Mouse (Mus musculus) telencephalon, adult 2 months (tissue): ENCODE results near the gene Rbm7.
"Not testable (repeated sequence)": the region's sequence is repeated elsewhere in the genome, so short reads cannot be mapped to it uniquely, and the experiment has no call there.

Experiments used
- DNase-seq: peaks from one replicate; pipeline ENCODE4 v3.0.0-alpha.2; 2011; ENCODE audit warnings: low read depth, low spot score

The Rbm7 gene

DNA sequence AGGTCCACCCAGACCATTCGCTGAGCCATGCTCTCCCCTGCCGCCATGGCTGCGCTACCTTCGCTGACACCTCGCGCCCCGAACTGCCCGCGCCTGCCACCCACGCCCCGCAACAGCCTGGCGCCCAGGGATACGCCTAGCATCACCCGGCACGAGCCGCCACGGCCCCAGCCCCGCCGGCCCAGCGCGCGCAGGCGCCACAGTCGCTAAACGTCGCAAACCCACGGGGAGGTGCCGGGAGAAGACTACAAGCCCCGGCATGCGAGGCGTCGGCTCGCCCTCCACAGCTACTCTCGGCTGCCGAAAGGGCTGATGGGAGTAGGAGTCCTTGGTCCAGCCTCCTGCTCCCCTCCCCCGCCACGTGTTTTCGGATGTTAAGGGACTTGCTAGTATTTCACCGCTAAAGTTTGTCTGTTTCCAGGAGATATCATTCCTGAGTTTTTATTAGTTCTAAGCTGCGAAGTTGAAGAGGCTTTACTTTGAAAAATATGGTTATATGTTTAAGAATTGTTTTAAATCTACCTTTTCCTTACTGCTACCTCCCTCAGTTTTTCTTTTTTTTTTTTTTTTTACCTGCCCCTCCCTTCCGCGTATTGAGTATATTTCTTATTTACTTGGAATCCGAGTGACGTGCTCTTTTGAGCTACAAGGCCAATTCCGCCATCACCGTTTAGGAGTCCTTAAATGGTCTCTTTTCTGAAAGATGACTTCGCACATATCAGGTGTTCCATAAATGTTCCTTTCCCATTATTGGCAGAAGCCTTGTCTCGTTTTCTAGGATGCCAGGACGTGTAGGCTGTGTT lies 14.5 kb downstream of the Rbm7 start, which contains the start of gene Rexo2:
TSS of gene Rexo2 (minus strand) at position 213 of the 803 bp plus-strand sequence.
- DNase-seq = peak; percentile 94

DNA sequence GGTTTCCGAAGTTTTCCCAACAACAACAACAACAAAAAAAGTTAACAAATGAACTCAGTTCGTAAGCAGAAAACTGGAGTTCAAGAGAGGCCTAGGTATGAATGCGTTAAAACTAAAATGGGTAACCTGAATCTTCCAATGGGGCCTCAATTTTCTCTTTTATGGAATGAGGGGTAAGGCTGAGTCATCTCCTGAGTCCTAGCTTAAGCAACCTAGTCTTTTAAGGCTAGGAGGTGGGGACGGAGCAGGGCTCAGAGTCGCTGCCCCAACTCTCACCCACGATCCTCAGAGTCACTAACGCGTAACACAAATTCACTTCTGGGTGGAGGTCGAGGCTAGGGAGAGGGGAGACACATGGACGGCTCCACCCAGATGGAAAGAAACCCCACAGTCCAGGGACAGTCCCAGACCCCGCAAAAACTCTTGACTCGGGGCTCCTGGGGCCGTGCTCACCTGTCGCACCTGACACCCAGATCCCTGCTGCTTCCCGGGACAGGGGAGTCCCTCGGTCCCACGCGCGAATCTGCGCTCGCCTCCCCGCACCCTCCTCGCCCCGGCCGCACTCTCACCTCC lies 15.2 kb downstream of the Rbm7 start:
- no peak for DNase-seq

DNA sequence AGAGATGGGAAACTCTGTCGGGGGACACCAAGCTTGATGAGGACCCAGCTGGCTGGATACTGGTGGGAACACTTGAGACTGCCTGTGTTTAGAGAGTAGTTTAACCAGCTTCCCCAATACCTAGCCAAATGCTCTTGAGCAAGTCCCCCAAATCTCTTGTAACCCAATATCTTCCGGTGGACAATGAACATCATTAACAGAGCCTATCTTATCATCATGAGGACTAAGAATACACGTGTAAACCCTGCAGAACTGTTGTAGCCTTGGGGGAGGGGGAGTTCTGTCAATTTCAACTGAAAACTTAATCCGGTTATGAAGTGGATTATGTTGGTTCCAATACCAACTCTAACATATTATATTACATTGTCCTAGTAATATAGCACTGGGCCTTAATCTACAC lies 16.3 kb downstream of the Rbm7 start:
- no peak for DNase-seq

DNA sequence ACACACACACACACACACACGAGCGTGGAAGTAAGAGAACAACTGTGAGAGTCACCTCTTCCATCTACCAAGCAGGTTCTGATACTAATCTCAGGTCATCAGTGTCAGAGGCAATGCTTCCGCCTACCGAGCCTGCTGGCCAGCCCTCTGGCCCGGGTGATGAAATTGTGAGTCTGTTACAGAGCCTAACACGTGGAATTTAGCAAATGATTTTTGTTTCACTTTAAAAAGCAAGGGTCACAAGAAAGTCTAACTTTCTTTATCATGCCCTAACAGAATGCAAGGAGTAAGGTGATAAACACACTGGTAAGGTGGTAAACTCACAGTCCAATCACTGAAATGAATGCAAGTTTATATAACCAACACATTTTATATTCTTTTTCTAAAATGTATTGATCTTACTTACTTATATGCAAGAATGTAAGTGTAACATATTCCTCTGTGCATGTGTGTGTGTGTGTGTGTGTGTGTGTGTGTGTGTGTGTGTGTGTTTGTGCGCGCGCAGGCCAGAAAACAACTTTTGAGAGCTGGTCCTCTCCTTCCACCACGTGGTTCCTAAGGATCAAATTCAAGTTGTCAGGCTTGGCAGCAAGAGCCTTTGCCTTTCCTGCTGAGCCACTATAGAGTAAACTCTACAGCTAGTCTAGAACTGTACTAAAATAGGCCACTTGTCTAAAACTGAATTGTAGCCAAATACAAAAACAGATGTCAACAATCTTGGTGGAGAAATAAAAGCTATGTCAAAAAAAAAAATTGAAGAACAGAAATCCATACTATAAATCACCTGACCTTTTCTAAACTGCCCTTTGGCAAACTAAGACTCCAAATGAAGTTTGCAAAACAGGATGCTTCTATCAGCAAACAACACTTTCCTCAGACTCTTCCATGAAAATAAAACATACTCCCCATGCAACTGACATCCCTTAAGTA lies 18.6 kb downstream of the Rbm7 start:
- no peak for DNase-seq

DNA sequence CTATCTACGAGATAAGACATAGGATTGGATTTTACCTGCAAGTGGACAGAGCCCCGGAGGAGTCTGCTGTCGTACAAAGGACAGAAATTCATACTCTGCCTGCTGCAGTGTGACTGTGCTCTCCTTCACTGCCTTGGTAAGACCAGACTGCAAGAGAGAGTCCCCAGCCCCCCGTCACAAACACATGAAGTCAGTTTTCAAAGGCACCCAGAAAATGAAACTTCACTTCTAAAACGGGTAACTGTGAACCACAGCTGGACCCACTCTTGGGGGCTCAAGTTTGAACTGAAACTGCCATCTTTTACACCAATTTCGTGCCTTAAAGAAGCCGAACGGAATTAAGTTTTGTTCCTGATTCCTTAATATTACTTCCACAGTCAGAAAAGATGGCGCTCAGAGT lies 20.7 kb downstream of the Rbm7 start:
- DNase-seq = no peak

DNA sequence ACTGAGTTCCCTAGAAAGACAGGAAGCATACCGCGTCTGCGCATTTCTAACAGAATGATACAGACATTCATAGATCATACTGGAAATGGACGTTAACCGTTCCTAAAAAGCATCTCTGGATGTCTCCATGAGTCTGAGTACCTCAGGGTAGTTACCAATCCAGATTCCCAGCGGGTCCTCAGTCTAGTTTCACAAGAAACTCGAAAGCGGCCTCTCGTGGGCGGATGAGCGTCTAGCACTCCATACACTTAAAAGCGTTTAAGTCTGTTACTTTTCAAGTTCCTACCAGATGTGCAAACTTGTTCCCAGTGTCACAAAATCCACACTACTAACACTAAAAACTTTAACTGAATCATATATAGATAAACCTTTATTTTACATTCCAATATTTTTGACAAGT lies 22.0 kb downstream of the Rbm7 start:
- no peak for DNase-seq

DNA sequence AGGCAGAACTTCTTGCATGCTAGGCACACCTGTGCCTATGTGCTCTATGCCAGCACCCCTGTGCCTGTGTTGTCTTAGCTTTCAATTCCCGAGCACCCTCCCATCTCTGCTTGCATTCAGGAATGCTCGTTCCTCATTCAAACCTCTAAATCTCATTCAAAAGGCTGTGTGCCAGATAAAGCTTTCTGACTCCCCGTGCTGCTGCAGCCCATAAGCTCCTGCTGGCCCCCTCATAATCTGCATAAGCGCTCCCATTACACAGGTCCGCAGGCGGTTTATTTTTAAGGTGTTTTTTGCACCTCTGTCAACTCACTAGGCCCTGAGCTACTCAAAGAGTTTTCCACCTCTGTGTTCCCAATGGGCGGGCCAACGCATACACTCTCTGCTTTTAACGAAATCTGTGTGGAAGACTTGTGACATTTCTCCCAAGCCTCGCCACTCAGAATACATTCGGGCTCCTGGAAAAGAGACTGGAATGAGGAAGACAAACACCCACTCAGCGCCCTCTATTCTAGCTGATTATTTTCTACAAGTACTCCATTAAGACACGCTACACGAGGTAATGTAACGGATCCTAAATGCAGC lies 22.6 kb downstream of the Rbm7 start:
- no peak for DNase-seq

DNA sequence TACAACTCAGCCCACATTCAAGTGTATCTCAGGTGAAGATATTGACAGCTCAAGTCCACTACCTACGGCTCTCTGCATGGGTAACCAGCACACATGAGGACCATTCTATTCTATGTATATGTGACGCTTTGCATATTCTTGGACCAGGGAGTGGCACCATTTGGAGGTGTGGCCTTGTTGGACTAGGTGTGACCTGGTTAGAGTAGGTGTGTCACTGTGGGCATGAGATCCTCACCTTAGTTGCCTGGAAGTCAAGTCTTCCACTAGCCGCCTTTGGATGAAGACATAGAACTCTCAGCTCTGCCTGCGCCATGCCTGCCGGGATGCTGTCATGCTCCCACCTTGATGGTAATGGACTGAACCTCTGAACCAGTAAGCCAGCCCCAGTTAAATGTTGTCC lies 27.6 kb downstream of the Rbm7 start:
- DNase-seq = not testable (repeated sequence)

DNA sequence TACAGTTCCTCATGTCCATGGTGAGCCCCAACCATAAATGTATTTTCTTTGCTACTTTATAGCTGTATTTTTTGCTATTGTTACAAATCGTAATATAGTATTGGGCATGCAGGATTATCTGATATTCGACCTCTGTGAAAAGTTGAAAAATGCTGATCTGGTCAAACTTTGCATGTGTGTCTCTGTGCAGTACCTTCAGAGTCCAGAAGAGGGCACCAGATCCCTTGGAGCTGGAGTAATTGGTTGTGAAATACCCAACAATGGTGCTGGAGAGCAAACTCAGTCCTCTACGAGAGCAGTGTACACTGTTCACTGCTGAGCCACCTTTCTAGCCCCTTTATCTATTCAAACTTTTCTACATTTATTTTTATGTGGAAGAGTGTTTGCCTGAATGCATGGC lies 28.3 kb downstream of the Rbm7 start:
- no peak for DNase-seq

DNA sequence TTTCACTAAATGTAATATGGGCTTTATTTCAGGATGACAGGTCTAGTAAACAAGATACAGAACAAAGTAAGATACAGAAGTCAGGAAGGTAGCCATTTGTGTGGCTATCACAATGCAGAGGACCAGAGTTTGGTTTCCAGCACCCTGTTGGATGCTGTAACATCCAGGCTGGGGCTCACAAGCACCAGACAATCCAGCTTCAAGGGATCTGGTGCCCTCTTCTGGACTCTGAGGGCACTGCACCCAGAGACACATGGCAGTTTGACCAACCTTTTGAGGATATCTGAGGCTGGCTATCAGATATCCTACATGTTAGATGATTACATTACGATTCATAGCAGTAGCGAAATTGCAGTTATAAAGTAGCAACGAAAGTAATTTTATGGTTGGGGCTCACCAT lies 29.4 kb downstream of the Rbm7 start:
- no peak for DNase-seq

DNA sequence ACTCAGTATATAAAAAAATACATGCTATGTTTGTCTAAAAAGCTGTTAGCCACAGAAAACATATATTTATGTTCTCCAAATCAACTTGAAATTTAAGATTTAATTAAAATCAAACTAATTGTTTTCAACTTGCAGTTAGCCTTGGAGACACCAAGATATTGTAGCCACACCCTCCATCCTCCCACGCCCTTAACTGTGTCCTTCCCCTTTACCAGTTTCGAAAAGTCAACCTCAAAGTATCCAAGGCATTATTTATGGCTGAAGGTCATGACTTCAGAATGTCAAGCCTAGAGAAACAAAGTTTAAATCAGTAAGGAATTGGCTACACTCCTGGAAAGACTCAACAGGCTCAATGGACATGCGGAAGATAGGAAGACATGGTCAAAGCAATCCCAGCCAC lies 33.6 kb downstream of the Rbm7 start:
- DNase-seq = no peak

DNA sequence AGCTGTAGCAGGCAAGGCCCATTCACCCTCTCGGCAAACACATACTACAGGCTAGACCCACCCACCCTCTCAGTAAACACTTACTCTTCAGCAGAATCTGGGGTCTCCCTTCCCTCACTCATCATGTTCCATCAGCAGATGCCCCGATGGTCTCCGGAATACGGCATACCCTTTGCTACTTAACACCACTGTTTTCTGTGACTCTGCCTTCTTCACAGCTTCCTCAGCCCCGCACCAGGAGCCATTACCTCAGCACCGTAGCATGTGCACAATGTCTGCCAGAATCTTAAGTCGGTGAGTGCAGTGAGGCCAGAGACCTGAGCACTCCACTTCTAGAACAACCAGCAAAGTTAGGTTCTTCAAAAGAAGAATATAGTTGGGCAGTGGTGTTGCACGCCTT lies 34.4 kb downstream of the Rbm7 start:
- no peak for DNase-seq

DNA sequence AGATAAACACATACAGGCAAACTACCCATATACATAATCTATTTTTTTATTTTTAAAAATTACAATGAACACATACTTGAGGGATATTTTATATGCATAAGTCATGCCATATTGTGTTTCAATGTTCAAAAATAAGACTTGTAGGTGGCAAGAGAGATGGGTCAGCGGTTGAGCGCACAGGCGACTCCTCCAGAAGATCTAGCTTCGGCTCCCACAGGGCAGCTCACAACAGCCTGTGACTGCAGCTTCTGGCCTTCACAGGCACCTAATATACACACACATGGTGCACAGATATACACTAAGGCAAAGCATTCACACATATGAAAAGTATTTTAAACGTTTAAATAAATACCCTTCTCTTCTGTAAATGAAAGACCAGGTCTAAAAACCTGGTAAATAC lies 35.7 kb downstream of the Rbm7 start:
- DNase-seq = no peak

DNA sequence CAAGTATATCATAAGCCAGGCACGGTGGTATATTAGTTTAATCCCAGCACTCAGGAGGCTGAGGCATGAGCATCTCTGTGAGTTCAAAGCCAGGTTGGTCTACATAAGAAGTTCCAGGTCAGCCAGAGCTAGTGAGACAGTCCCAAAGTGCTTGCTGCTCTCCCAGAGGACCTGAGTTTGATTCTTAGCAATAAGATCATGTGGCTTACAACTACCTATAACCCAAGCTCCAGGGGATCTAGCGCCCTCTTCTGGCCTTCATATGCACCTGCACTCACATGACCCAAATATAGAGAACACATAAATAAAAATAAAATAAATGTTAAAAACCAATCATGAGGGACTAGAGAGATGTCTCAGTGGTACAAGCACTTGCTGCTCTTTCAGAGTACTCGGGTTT lies 36.2 kb downstream of the Rbm7 start:
- no peak for DNase-seq

DNA sequence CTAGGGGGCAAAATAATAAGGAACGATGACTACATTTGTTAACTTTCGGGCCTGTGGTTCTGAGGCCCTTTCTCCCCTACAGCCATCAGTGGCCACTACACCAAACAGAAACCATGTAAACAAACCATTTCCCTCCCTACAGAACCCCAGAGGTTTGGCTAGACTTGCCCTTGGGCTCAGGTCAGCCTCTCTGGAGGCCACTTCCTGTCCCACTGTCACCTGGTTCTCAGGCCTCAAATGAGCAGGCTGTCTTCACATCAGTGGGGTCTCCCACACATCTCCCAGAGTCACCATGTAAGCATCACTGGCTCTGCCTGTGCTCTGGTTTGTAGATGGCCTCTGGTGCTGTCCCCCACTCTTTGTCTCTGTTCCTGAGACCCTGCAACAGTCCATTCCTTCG lies 39.1 kb downstream of the Rbm7 start:
- DNase-seq = no peak

DNA sequence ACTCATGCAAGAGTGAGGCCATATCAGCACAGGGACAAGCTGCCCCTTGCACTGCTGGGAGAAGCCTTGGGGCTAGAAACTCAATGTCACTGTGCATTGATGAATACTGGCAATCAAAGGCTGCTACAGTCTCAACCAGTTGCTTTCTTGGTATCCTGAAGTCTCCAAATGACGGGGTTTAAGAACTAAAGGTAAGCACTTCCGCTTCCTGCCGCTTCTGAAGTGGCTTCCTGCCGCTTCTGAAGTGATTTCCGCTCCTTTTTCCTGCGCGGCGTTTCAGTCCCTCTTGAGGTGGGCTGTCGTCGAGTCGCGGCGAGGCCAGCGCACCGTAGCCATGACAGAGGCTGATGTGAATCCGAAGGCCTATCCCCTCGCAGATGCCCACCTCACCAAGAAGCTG lies 45.0 kb downstream of the Rbm7 start:
- no peak for DNase-seq

DNA sequence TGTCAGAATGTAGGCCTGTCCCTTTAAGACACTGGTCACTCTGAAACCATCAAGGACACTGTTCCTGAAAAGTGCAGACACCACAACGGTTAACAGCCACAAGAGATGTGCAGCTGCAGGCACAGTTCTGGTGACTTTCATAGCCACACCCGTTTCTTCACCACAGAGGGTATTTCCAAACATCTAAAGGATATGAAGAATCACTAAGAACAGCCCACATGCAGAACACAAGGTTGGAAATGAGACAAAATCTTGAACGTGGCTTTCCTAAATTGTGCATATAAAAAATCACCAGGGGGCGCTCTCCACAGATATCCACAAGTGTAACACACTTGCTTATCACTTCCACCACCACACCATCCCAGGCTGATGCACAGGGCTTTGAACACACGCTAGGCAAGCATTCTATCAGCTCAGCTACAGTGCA lies 47.3 kb downstream of the Rbm7 start:
- DNase-seq = no peak

DNA sequence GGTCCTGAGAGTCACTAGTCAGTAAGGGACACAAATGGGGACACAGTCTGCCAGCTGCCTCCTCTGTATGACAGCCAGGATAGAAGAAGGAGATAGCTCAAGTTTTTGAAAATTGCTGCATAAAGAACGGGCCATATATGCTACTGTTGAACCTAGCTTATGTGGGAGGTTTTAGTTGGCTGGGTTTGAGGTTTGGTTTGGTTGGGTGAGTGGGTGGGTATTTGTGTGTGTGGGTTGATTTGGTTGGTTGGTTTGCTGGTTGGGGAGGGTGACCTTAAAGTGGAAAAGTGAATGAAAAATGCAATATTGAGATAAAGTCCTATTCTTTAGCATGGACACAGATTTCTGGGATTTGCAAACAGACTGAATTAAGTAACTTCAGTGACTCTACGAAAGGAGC lies 50.3 kb downstream of the Rbm7 start:
- no peak for DNase-seq

DNA sequence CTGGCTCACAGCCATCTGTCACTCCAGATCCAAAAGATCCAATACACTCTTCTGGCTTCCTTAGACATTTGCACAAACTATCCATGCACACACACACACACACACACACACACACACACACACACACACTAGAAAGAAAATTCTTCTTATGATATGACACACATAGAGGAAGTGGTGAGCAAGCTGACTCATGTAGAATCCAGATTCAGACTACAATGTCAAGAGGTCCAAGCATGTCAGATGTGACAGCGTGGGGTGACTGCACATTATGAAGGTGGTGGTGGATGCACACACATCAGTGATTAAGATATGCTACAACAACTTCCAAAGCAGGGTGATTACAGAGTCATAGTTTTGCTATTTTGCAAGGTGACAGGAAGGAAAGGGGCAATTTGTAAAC lies 51.2 kb downstream of the Rbm7 start:
- no peak for DNase-seq
